Mouse (Mus musculus): ENCODE measurements at regions not wholly inside any gene's neighbourhood (a gene's known extent, or its start where the extent isn't known, plus 50 kb on each side); places are given as distances from the start of the nearest gene placed in this dataset.

DNA sequence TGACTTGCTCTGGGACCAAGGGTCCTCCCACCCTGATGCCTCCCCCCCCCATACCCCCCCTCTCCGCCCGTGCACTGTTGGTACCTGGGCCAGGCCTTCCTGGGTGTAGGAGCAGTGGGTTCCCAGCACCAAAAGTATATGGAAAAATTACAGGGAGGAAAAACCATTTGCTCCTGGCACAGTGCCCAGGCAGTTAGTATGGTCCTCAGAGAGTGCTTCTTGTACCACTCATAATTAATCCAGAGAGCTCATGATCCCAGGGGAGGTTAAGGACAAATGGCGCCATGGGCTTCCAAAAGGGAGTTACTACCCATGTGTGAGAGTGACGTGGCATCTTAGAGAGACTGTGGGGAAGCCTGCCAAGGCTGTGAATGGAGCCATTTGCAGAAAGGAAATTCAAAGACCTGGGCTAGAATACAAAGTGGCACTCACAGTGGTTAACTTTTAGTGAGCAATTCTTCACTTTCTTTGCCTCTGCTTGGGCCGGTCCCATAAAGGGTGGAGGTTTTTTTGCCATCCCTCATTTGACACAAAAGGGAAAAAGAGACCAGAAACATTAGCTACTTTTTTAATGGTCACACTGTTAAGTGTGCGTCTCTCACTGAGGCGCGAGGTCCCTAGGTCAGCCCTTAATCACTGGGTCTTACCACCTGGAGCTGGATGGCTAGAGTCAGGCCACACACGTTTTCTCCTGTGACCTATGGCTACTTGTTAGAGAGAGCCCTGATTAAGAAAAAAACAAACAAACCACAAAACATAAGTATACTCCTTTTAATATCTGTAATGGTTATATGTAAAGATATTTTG is 120.7 kb upstream of the Bmper start:
- Histone ChIP-seq H3K36me3 (ENCODE audit: control insufficient read depth, insufficient read depth, low read length) (no peaks in the 10 kb centered on the region), H3K4me2 (ENCODE audit: low read length) (no peak overlapping the region), H3K4me3 (ENCODE audit: low read depth, low read length) (no peak overlapping the region), H3K27me3 (replicated peaks; ENCODE audit: control insufficient read depth, insufficient read depth, low read length) (no peaks in the 10 kb centered on the region), H3K4me1 (ENCODE audit: control insufficient read depth, insufficient read depth, low read length) (peaks cover 2% of the 10 kb centered on the region; the same call in 1 of the 2 replicates), H3K27ac (ENCODE audit: low read depth, low read length) (no peak overlapping the region), H3K9ac (ENCODE audit: low read length) (no peak overlapping the region), H3K9me3 (replicated peaks; ENCODE audit: control insufficient read depth, low read length) (no peaks in the 10 kb centered on the region)
- 38% methylated on average over 9 of the region's 9 CpGs for WGBS
- peak; percentile 87 for DNase-seq (ENCODE audit: low spot score)
- peak; percentile 84 for ATAC-seq

DNA sequence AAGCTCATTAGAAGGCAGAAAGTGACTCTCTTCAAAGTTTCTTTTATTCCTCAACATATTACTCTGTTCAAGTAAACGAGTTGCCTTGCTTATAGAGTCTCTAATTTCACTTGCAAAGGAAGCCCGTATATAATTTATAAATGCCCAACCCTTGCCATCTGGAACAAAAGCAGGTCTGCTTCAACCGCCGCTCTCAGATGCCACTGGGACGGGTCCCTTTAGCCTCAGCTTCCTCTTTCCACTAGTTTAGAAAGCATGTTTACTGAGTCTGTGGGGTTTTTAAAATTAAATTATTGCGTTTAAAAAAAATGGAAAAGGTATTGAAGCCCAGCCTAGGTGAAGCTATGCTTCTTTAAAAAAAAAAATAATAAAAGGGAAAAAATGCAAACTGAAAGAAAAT is 111.4 kb upstream of the Bmper start:
- Histone ChIP-seq H3K27me3 (replicated peaks; ENCODE audit: control insufficient read depth, insufficient read depth, low read length) (no peaks in the 10 kb centered on the region), H3K27ac (ENCODE audit: low read depth, low read length) (no peak overlapping the region), H3K4me3 (ENCODE audit: low read depth, low read length) (no peak overlapping the region), H3K4me1 (ENCODE audit: control insufficient read depth, insufficient read depth, low read length) (no peaks in the 10 kb centered on the region), H3K36me3 (ENCODE audit: control insufficient read depth, insufficient read depth, low read length) (no peaks in the 10 kb centered on the region), H3K4me2 (ENCODE audit: low read length) (no peak overlapping the region), H3K9me3 (replicated peaks; ENCODE audit: control insufficient read depth, low read length) (no peaks in the 10 kb centered on the region), H3K9ac (ENCODE audit: low read length) (no peak overlapping the region)
- DNase-seq (ENCODE audit: low spot score) (no peak), ATAC-seq (no peak)
- 54% methylated on average over 6 of the region's 6 CpGs for WGBS

DNA sequence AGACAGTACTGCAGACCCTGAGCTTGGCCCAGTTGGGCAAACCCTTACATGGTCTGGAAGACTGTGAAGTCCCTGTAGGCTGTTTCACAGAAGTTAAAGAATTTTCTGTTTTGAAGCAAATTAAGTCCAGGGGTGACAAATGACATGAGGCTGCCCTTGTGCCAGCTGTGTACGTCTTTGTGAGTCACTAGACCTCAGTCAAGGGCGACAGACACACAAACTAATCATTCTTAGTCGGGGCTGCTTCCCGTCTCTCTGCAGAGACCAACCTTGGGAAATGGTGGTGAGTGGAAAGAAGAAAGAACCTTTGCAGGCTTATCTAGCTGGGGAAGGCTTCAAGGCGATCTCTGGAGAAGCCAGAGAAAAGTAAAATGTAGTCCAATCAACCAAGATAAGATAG is 107.8 kb upstream of the Bmper start:
- H3K4me3 ChIP-seq (ENCODE audit: low read depth, low read length), result no peak overlapping the region
- H3K9ac ChIP-seq (ENCODE audit: low read length), result no peak overlapping the region
- no peak overlapping the region for H3K27ac ChIP-seq (ENCODE audit: low read depth, low read length)
- H3K4me2 ChIP-seq (ENCODE audit: low read length), result no peak overlapping the region
- 86% methylated on average over 5 of the region's 5 CpGs for WGBS
- DNase-seq (ENCODE audit: low spot score), result no peak
- H3K27me3 ChIP-seq (replicated peaks; ENCODE audit: control insufficient read depth, insufficient read depth, low read length), result no peaks in the 10 kb centered on the region
- no peaks in the 10 kb centered on the region for H3K36me3 ChIP-seq (ENCODE audit: control insufficient read depth, insufficient read depth, low read length)
- no peak for ATAC-seq
- no peaks in the 10 kb centered on the region for H3K9me3 ChIP-seq (replicated peaks; ENCODE audit: control insufficient read depth, low read length)
- H3K4me1 ChIP-seq (ENCODE audit: control insufficient read depth, insufficient read depth, low read length), result no peaks in the 10 kb centered on the region

DNA sequence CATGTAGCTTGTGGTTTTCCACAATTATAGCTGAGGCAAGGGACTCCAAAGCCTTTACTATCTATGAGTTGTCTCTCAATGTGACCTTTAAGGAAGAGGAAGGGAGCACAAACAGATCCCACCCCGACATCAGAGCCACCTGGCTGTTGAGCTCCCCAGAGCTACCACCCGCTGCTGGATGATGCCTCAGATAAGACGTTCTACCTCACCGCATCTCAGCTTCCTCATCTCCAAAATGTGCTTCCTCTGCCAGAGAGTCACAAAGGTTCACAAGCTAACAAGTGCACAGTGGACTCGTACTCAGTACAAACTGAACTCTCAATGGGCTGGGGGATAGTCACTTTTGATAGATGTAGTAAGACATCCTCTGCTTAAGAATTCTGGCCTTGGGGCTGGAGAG is 107.3 kb upstream of the Bmper start:
- Histone ChIP-seq H3K4me2 (ENCODE audit: low read length) (no peak overlapping the region), H3K9ac (ENCODE audit: low read length) (no peak overlapping the region), H3K27me3 (replicated peaks; ENCODE audit: control insufficient read depth, insufficient read depth, low read length) (no peaks in the 10 kb centered on the region), H3K4me1 (ENCODE audit: control insufficient read depth, insufficient read depth, low read length) (no peaks in the 10 kb centered on the region), H3K36me3 (ENCODE audit: control insufficient read depth, insufficient read depth, low read length) (no peaks in the 10 kb centered on the region), H3K27ac (ENCODE audit: low read depth, low read length) (no peak overlapping the region), H3K9me3 (replicated peaks; ENCODE audit: control insufficient read depth, low read length) (no peaks in the 10 kb centered on the region), H3K4me3 (ENCODE audit: low read depth, low read length) (no peak overlapping the region)
- WGBS, result 92% methylated on average over 5 of the region's 5 CpGs
- ATAC-seq, result no peak
- DNase-seq (ENCODE audit: low spot score), result no peak

DNA sequence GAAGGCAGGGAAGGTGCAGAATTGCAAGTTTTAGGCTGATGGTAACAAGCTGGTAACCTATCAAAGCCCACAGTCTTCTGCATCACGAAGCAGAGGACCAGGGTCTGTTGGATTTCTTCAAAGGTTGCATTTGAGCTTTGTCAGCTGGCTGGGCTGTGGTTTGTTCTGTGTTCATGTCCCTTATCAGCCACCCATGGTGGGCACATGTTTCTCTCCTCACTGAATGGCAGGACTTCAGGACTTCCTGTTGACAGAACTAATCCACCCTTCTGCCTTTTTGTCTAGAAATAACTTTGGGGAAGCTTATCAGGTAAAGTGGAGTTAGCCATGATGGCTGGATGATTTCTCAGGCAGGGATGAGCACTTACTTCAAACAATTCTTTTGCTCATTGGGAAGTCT is 106.6 kb upstream of the Bmper start:
- Histone ChIP-seq H3K27ac (ENCODE audit: low read depth, low read length) (no peak overlapping the region), H3K4me1 (ENCODE audit: control insufficient read depth, insufficient read depth, low read length) (no peaks in the 10 kb centered on the region), H3K36me3 (ENCODE audit: control insufficient read depth, insufficient read depth, low read length) (no peaks in the 10 kb centered on the region), H3K9ac (ENCODE audit: low read length) (no peak overlapping the region), H3K4me2 (ENCODE audit: low read length) (no peak overlapping the region), H3K9me3 (replicated peaks; ENCODE audit: control insufficient read depth, low read length) (no peaks in the 10 kb centered on the region), H3K4me3 (ENCODE audit: low read depth, low read length) (no peak overlapping the region), H3K27me3 (replicated peaks; ENCODE audit: control insufficient read depth, insufficient read depth, low read length) (no peaks in the 10 kb centered on the region)
- 81% methylated on average over 1 of the region's 1 CpGs for WGBS
- DNase-seq (ENCODE audit: low spot score), result no peak
- ATAC-seq, result no peak

DNA sequence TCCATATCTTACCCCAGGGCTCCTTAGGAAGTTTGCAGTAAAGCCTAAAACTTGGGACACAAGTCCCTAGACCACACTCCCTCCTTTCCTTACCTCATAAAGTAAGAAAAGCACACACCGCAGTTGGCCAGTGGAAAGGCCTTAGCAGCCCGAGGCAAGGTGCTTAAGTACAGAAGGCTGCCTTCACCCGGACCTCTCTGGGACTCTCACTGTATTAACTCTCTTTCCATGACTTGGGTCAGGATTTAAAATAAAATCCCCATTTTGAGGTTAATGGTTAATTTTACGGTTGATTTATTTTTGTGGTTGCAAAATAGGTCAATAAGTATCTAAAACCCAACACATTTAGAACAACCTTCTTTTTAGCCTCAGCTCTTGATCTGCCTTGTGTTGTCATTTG is 103.1 kb upstream of the Bmper start:
- Histone ChIP-seq H3K4me1 (ENCODE audit: control insufficient read depth, insufficient read depth, low read length) (no peaks in the 10 kb centered on the region), H3K4me3 (ENCODE audit: low read depth, low read length) (no peak overlapping the region), H3K27ac (ENCODE audit: low read depth, low read length) (no peak overlapping the region), H3K4me2 (ENCODE audit: low read length) (no peak overlapping the region), H3K9me3 (replicated peaks; ENCODE audit: control insufficient read depth, low read length) (no peaks in the 10 kb centered on the region), H3K9ac (ENCODE audit: low read length) (no peak overlapping the region), H3K36me3 (ENCODE audit: control insufficient read depth, insufficient read depth, low read length) (no peaks in the 10 kb centered on the region), H3K27me3 (replicated peaks; ENCODE audit: control insufficient read depth, insufficient read depth, low read length) (no peaks in the 10 kb centered on the region)
- no peak for DNase-seq (ENCODE audit: low spot score)
- no peak for ATAC-seq
- WGBS, result 84% methylated on average over 4 of the region's 4 CpGs

DNA sequence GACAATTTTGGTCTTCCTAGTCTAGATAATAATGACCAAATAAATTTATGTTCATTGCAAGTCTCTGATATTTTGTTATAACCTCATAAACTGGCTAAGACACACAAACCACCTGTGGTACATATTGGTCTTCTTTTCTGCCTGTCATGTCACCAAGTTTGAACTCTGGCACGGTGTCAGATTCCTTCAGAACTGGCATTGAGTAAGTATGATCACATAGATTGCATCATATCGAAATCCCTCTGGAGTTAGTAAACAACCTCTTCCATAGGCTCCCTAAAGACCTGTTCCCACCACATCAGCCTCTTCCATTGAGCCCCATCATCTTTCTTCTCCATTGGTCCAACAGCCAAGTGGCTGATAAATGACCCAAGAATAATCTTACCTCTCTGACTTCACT is 102.1 kb upstream of the Bmper start:
- Histone ChIP-seq H3K27me3 (replicated peaks; ENCODE audit: control insufficient read depth, insufficient read depth, low read length) (no peaks in the 10 kb centered on the region), H3K4me3 (ENCODE audit: low read depth, low read length) (no peak overlapping the region), H3K9me3 (replicated peaks; ENCODE audit: control insufficient read depth, low read length) (no peaks in the 10 kb centered on the region), H3K4me1 (ENCODE audit: control insufficient read depth, insufficient read depth, low read length) (peaks cover under 1% of the 10 kb centered on the region; the same call in 1 of the 2 replicates), H3K27ac (ENCODE audit: low read depth, low read length) (no peak overlapping the region), H3K4me2 (ENCODE audit: low read length) (no peak overlapping the region), H3K9ac (ENCODE audit: low read length) (no peak overlapping the region), H3K36me3 (ENCODE audit: control insufficient read depth, insufficient read depth, low read length) (no peaks in the 10 kb centered on the region)
- 89% methylated on average over 2 of the region's 2 CpGs for WGBS
- no peak for ATAC-seq
- no peak for DNase-seq (ENCODE audit: low spot score)

DNA sequence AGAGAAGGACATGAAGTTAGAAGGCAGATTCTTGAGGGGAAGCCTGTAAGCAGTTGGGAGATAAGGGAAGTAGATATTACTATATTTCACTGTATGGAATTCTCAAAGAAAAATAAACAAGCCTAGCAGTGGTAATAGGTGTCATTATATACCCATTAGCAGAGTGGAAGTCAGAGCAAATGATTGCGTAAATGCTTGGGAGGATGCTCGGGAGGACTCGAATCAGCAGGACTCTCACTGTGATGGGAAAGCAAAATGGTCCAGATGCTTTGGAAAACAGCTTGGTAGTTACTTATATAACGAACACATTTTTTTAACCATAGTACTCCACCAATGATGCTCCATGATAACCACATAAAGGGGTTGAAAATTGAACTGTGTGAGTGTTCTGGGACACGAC is 100.4 kb upstream of the Bmper start:
- 89% methylated on average over 5 of the region's 5 CpGs for WGBS

DNA sequence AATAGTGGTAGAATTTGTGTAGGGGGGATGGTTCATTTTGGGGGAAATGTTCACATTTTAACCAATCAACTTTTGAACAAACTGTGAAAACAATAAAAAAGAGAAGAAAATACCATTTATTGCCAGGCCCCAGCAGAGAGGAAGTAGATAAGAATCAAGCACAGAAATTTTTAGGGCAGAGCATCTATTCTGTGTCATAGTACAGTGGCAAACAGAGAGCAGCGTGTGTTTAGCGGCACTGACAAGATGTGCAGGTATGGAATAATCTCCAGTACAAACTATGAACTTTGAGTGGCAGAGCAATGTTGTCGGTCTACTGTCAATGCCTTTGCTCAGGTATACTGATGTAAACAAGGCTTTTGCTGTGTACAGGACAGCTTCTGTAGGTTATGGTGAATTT is 99.4 kb upstream of the Bmper start:
- Histone ChIP-seq H3K9me3 (replicated peaks; ENCODE audit: control insufficient read depth, low read length) (no peaks in the 10 kb centered on the region), H3K4me3 (ENCODE audit: low read depth, low read length) (no peak overlapping the region), H3K27me3 (replicated peaks; ENCODE audit: control insufficient read depth, insufficient read depth, low read length) (no peaks in the 10 kb centered on the region), H3K27ac (ENCODE audit: low read depth, low read length) (no peak overlapping the region), H3K4me2 (ENCODE audit: low read length) (no peak overlapping the region), H3K4me1 (ENCODE audit: control insufficient read depth, insufficient read depth, low read length) (peaks cover 14% of the 10 kb centered on the region; the same call in 1 of the 2 replicates), H3K36me3 (ENCODE audit: control insufficient read depth, insufficient read depth, low read length) (no peaks in the 10 kb centered on the region), H3K9ac (ENCODE audit: low read length) (no peak overlapping the region)
- WGBS, result 92% methylated on average over 3 of the region's 3 CpGs
- ATAC-seq, result no peak
- DNase-seq (ENCODE audit: low spot score), result no peak

More for the DNA sequence above, 100.4 kb upstream of the Bmper start:
- no peaks in the 10 kb centered on the region for H3K27me3 ChIP-seq (replicated peaks; ENCODE audit: control insufficient read depth, insufficient read depth, low read length)
- H3K36me3 ChIP-seq (ENCODE audit: control insufficient read depth, insufficient read depth, low read length), result no peaks in the 10 kb centered on the region
- H3K4me3 ChIP-seq (ENCODE audit: low read depth, low read length), result no peak overlapping the region
- DNase-seq (ENCODE audit: low spot score), result no peak
- peaks cover 9% of the 10 kb centered on the region; the same call in 1 of the 2 replicates for H3K4me1 ChIP-seq (ENCODE audit: control insufficient read depth, insufficient read depth, low read length)
- no peak overlapping the region for H3K9ac ChIP-seq (ENCODE audit: low read length)
- no peaks in the 10 kb centered on the region for H3K9me3 ChIP-seq (replicated peaks; ENCODE audit: control insufficient read depth, low read length)
- ATAC-seq, result no peak
- H3K4me2 ChIP-seq (ENCODE audit: low read length), result no peak overlapping the region
- no peak overlapping the region for H3K27ac ChIP-seq (ENCODE audit: low read depth, low read length)
